Mouse (Mus musculus): ENCODE data around the gene 1520401A03Rik. TPM values are rescaled to one million over a fixed set of nuclear protein-coding genes. Genes with fewer than 3 reads are reported as not detected.
A peak's percentile ranks its signal among the peaks of the same experiment; 100 is the strongest.
"Not testable (repeated sequence)": the region's sequence is repeated elsewhere in the genome, so short reads cannot be mapped to it uniquely, and the experiment has no call there.

1520401A03Rik gene
- total RNA-seq (2021), result under 1 TPM in 1 of 2 experiments, not detected in 1; 0.10 TPM

DNA sequence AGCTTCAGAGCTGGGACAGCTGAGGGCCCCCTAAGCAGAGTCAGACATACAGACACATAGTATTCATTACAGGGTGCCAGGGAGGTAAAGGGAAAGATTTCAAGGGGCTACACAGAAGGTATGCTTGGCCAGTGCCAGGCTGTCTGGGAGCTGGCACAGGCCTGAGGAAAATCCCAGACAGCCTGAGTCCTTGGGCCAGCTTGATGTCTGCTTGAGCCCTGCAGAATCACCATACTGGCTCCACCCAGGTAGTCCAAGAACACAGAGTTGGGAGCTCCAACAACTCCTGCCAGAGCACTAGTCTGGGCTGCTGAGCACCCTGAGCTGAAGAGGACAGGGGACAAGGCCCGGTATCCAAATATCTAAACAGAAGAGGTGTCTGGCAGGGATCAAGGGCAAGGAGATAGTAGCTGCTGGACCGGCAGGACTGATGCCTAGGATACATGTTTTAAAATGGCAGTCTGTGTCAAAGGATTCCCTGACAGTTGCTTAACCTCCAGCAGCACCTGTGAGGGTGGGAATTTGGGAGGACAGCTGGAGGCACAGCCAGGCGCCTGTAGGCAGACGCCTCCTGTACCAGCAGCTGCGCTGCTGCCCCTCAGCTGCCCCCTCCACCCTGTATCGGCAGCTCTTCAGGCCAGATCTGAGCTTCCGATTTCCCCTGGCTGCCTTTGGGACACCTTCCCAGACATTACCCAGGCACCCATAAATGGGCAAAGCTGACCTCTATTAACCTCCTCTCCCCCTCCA is at the start of gene 1520401A03Rik:
Gene 1520401A03Rik, minus strand, starts transcription at position 408 of the 750 bp plus-strand sequence.
- DNase-seq (ENCODE audit: low spot score in 2 of 2), result no peak
- intact Hi-C loops (cut with DNase I), result no loop called here

- intact Hi-C loops (cut with DNase I); DNase-seq (ENCODE audit: low spot score in 2 of 2): not testable (repeated sequence)
Observed at GRCm38 (mm10) chr17:23772219-23772556, 49.6 kb upstream of the 1520401A03Rik start.

- DNase-seq (ENCODE audit: low spot score in 2 of 2), result peak; percentile 98
- intact Hi-C loops (cut with DNase I), result loop anchor here (1.0 kb wide), 2 partner anchors 15 to 33 kb away; partner anchors contain the start of gene Flywch2
Observed at GRCm38 (mm10) chr17:23771284-23772218, 49.0 kb upstream of the 1520401A03Rik start, which contains the start of gene Flywch1. Gene Flywch1, minus strand, starts transcription at chr17:23771602.

DNA sequence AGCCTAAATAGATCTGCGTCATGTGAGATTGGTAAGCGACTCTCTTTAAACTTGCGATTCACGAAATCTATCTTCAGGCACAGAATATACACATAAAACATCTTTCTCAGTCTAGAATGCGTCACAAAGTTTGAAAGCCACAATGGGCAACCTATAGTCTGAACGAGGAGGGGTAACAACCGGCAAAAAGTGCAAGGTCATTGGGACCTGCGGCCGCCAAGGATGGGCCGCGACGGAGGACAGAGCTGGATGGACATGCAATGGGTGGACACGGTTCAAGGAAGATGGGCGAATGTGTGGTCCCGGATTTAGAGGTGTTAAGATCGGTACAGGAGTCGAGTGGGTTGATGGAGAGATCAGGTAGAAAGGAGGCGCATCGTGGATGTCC is 48.3 kb upstream of the 1520401A03Rik start:
- no peak for DNase-seq (ENCODE audit: low spot score in 2 of 2)
- intact Hi-C loops (cut with DNase I), result loop anchor here (1.0 kb wide), 2 partner anchors 15 to 33 kb away; partner anchors contain the start of gene Flywch2

DNA sequence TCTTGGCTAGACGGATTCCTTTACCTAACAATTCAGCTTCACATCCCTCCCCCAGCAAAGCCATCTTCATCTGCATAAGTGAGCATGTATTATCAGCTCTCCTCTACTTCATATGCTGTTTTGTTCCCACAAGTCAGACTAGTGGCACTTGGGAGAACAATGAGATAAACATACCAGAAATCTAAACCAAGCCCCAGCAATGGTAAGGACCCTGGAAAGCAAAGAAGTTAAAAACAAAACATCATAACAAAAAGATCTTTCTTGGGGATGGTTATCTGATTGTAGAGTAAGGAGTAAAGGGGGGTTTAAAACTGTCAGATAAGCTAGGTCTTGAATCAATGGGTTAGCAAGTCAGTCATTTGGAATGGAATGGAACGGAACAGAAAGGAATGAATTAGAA is 47.9 kb upstream of the 1520401A03Rik start:
- no peak for DNase-seq (ENCODE audit: low spot score in 2 of 2)
- intact Hi-C loops (cut with DNase I), result no loop called here

GRCm38 (mm10) chr17:23762976-23763375 is 40.4 kb upstream of the 1520401A03Rik start:
- DNase-seq (ENCODE audit: low spot score in 2 of 2), result no peak
- intact Hi-C loops (cut with DNase I), result no loop called here

- intact Hi-C loops (cut with DNase I), result no loop called here
- DNase-seq (ENCODE audit: low spot score in 2 of 2), result no peak
Observed at GRCm38 (mm10) chr17:23761155-23761554, 38.6 kb upstream of the 1520401A03Rik start.

- intact Hi-C loops (cut with DNase I), result no loop called here
- no peak for DNase-seq (ENCODE audit: low spot score in 2 of 2)
Observed at GRCm38 (mm10) chr17:23760231-23760630, 37.6 kb upstream of the 1520401A03Rik start.

GRCm38 (mm10) chr17:23758801-23759200 is 36.2 kb upstream of the 1520401A03Rik start:
- intact Hi-C loops (cut with DNase I), result no loop called here
- DNase-seq (ENCODE audit: low spot score in 2 of 2), result no peak

DNA sequence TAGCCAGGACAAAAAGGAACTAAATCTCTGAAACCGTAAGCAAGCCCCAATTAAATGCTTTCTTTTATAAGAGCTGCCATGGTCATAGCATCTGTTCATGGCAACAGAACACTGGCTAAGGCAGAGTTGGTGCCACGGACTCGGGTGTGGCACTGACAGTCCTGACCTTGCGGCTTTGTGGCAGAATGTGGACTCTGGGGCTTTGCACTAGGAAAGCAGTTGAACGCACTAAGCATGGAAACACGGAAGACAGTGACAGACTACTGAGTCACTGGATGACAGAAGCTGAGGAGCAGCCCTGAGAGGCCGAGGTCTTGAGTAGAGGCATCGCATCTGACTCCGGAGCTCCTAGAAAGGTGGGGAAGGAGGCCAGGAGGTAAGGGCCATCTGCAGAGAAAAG is 35.0 kb upstream of the 1520401A03Rik start:
- intact Hi-C loops (cut with DNase I), result no loop called here
- no peak for DNase-seq (ENCODE audit: low spot score in 2 of 2)

- intact Hi-C loops (cut with DNase I), result no loop called here
Observed at GRCm38 (mm10) chr17:23755689-23756088, 33.1 kb upstream of the 1520401A03Rik start.

DNA sequence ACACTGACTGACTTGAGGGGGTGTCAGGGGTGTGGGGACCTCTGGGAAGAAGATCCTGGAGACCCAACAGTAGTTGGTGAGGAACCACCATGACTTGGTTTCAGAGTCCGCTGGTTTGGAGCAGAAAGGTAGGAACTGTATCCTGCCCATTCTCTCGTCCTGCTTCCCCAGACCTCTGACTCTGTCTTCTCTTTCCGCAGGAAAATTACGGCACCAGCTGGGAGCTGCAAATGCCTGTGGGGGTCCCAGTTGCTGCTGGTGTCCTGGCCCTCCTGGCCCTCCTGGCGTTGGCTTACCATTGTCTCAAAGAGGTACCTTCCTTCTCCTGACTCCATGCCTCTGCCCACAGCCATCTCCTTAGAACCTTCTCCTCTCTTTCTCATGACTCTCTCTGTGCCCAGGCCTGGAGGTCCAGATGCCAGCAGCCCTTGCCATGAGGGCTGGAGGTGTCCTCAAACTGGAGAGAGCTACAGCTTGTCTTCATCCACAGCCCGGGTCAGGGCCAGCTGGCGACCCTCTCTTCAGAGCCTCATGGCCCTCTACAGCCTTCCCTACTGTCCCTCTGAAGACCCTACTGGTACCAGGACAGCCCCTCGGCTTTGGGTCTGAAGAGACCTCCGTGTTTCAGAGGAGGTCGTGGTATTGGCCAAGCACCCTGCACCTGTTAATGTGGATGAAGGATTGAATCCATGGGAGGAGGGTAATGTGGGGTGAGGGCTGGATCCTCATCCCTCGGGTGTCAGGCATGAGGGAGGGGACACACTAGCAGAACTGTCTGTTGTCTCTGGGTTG is 27.0 kb upstream of the 1520401A03Rik start:
- intact Hi-C loops (cut with DNase I), result no loop called here
- DNase-seq (ENCODE audit: low spot score in 2 of 2), result no peak

More at GRCm38 (mm10) chr17:23755689-23756088, 33.1 kb upstream of the 1520401A03Rik start:
- no peak for DNase-seq (ENCODE audit: low spot score in 2 of 2)

- DNase-seq (ENCODE audit: low spot score in 2 of 2), result peak in 1 of 2 experiments; percentile 57
- intact Hi-C loops (cut with DNase I), result no loop called here
Observed at GRCm38 (mm10) chr17:23748631-23749391, 26.2 kb upstream of the 1520401A03Rik start.

DNA sequence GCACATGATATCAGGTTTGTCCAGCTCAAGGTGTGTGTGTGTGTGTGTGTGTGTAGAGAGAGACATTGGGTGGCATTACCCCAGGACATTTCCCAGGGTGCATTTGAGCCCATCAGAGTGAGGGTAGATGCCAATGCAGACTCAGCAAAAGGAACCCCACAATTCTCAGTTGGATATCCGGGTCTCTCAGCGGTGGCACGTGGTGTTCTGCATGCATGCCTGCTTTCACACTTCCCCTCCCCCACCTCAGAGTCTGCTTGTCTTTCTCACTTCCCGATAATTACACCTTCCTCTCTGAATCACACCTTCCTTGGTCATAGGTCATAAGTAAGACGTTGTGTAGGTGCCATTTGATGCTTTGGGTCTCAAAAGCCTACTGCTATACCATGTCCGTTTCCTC is 25.4 kb upstream of the 1520401A03Rik start:
- intact Hi-C loops (cut with DNase I), result no loop called here
- DNase-seq (ENCODE audit: low spot score in 2 of 2), result no peak

- intact Hi-C loops (cut with DNase I), result no loop called here
- no peak for DNase-seq (ENCODE audit: low spot score in 2 of 2)
Observed at GRCm38 (mm10) chr17:23747471-23747870, 24.9 kb upstream of the 1520401A03Rik start.

- intact Hi-C loops (cut with DNase I), result no loop called here
- no peak for DNase-seq (ENCODE audit: low spot score in 2 of 2)
Observed at GRCm38 (mm10) chr17:23746767-23747166, 24.2 kb upstream of the 1520401A03Rik start.

DNA sequence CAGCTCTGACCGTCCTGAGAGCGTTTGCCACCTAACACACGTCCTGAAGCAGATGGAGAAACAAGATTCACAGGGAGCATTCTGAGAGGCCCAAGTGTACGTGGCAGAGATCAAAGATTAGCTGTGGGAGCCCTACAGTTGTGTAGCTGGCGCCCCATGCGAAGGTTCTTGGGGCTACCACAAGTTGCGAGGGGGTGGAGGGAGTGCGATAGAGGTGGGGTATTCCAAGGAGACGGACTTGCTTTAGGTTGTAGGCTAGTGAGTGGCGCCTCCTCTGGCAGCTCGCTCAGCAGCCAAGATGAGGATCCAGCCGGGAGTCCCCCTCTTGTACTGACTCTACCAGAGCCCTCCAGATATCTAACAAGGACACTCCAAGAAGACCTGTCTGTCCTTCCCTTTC is 23.7 kb upstream of the 1520401A03Rik start:
- intact Hi-C loops (cut with DNase I), result no loop called here
- no peak for DNase-seq (ENCODE audit: low spot score in 2 of 2)

DNA sequence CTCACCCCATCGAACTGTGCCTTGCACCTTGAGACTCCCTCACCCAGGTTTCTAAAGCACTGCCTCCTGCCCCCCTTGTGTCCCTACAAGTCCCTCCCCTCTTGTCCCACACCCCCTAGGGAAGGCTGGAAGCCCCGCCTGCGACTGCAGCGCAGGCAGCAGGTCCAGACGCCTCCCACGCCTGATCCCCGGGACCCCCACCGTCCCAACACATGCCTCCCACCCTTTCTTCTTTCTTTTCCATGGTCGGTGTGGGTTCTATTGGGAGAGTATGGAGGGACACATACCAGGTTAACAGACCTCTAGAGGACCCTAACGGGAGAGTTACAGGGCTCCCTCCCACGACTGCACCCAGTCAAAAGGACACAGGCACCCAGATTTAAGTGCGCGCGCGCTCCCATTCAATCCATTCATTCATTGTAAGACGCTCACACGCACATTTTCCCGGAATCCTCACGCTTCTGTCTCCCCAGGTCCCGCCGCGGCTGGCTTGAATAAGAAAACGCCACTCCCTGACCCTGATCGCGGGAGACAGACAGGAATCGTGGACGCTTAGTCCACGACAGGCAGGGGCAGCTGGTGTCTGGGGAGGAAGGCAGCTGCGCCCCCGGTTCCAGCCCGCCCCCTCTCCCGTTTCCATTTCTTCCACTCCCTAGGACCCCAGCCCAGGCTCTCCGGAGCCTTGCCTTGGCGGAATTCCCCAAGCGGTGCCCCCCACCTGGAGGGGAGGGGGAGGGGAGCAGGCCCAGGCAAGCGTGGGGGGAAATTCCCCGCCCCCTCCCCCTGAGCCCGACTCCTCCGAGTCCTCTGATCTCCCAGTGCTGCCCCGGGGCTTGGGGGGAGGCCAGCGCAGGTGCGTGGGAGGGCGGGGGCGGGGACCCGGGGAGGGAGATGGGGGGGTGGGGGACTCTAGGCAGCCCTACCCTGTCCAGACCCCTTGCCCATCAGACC is 23.0 kb upstream of the 1520401A03Rik start, which contains the start of gene Kremen2:
Gene Kremen2, minus strand, starts transcription at position 533 of the 951 bp plus-strand sequence.
- intact Hi-C loops (cut with DNase I), result no loop called here
- no peak for DNase-seq (ENCODE audit: low spot score in 2 of 2)
